Mouse (Mus musculus) embryonic facial prominence, embryonic 11.5 days (tissue): Measurements from ENCODE around the gene Slc30a10. TPM values are rescaled to one million over a fixed set of nuclear protein-coding genes. Genes with fewer than 3 reads are reported as not detected.

Experiments used
- ATAC-seq: fragments of 200-750 bp; cut with Nextera tagmentation; replicated peaks from 2 replicates; pipeline ENCODE4 v1.8.0; 2017; ENCODE audit warnings: low read depth; ENCODE audit not compliant: insufficient number of reproducible peaks, low FRiP score, low TSS enrichment
- DNase-seq: peaks from one replicate; pipeline ENCODE4 v3.0.0-alpha.2; 2015; ENCODE audit warnings: low spot score
- H3K27ac ChIP-seq: fragments of 300-500 bp; sonication (generic); replicated peaks from 2 replicates; pipeline ENCODE4 v1.5.1; 2014; ENCODE audit warnings: mild to moderate bottlenecking, low read depth, low read length, control low read depth
- H3K27me3 ChIP-seq: fragments of 300-500 bp; sonication (generic); 2 replicates; pipeline ENCODE4 v1.6.1; 2014; ENCODE audit warnings: mild to moderate bottlenecking, low read length, moderate library complexity, mixed read lengths; ENCODE audit not compliant: control insufficient read depth, insufficient read depth
- H3K36me3 ChIP-seq: fragments of 300-500 bp; sonication (generic); replicated peaks from 2 replicates; pipeline ENCODE4 v1.6.1; 2014; ENCODE audit warnings: low read depth, mild to moderate bottlenecking, low read length, moderate library complexity, mixed read lengths; ENCODE audit not compliant: control insufficient read depth, insufficient read depth
- H3K4me1 ChIP-seq: fragments of 300-500 bp; sonication (generic); 2 replicates; pipeline ENCODE4 v1.6.1; 2014; ENCODE audit warnings: low read length, mixed read lengths; ENCODE audit not compliant: control insufficient read depth, insufficient read depth
- H3K4me2 ChIP-seq: fragments of 300-500 bp; sonication (generic); 2 replicates; pipeline ENCODE4 v1.6.1; 2014; ENCODE audit warnings: low read depth, mild to moderate bottlenecking, control low read depth, low read length, moderate library complexity
- H3K4me3 ChIP-seq: fragments of 300-500 bp; sonication (generic); 2 replicates; pipeline ENCODE4 v1.5.1; 2014; ENCODE audit warnings: low read depth, low read length, control low read depth
- H3K9ac ChIP-seq: fragments of 300-500 bp; sonication (generic); replicated peaks from 2 replicates; pipeline ENCODE4 v1.6.1; 2014; ENCODE audit warnings: mild to moderate bottlenecking, control low read depth, low read length
- H3K9me3 ChIP-seq: fragments of 300-500 bp; sonication (generic); replicated peaks from 2 replicates; pipeline ENCODE4 v1.6.1; 2016; ENCODE audit warnings: mild to moderate bottlenecking, low read length, inconsistent platforms, mixed read lengths; ENCODE audit not compliant: control insufficient read depth
- WGBS: fragments of 180-500 bp; shearing (Covaris S2); extraction: QIAGEN DNeasy Blood & Tissue Kit; methylation state at CpG from one replicate; pipeline ENCODE4 v1.1.7; 2014; 5-methylcytosine and 5-hydroxymethylcytosine counted together
- polyA plus RNA-seq: library from polyadenylated mRNA; unstranded; fragments of >200 nt; fragmentation: Nextera tagmentation; extraction: Ambion mirVana; gene quantifications from 2 replicates; pipeline ENCODE4 v1.2.1, GENCODE M21; 2014

Gene Slc30a10
- polyA plus RNA-seq, 1 experiment from 2014 or later: 0.95 TPM

DNA sequence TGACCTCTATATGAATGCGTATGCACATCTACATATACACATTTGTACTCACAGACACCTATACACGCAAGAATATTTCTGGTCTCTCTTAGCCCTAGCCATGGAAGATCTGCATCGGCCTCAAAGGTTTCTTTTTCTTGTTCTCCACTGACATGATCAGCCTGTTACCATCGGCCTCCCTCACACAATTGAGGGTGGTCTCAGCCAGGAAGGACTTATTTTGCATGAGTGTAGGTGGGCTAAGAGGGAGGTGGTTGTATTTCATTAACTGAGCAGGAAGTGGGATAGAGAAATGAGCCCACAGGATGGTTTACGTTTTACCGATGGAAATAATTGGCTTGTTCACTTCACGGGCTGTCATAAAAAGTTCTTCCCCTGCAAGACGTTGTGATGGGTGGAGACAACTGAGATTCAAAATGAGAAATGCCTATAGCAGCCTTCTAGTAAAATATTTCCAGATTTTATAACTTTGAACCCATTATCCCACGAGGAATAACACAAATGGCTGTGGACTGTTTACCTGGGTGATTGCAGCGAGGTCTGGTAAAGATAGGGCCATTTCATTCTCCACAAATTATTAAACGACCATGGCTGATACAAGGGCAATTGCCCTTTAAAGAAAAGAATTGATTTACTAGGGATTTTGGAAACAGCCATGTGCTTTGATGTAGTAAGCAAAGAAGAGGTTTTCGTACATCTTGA is 28.9 kb downstream of the Slc30a10 start:
- H3K4me2 ChIP-seq: no peak overlapping the region
- H3K27ac ChIP-seq: no peak overlapping the region
- no peak for ATAC-seq
- H3K4me1 ChIP-seq: no peaks in the 10 kb centered on the region
- no peaks in the 10 kb centered on the region for H3K27me3 ChIP-seq
- no peak for DNase-seq
- WGBS: 71% methylated on average over 12 of the region's 12 CpGs
- H3K9me3 ChIP-seq: no peaks in the 10 kb centered on the region
- H3K9ac ChIP-seq: no peak overlapping the region
- no peak overlapping the region for H3K4me3 ChIP-seq
- no peaks in the 10 kb centered on the region for H3K36me3 ChIP-seq

DNA sequence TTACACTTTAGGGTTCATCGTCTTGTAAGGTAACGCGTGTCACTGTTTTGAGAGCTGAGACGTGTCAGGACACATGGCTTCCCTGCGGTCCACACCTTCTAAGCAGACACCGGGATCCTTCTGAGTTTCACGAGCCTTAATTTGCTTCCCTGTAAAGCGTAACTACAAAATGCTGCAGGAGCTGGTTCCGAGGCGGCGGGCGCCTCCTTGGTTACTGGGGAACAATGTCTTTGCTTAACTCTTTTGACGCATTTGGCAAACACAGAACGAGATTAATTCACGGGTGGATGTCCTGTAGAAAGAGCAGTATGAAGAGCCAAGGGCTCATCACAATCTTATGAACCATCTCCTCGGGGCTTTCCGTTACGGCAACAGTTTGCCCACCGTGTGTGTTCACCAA is 29.6 kb downstream of the Slc30a10 start:
- 73% methylated on average over 19 of the region's 19 CpGs for WGBS
- H3K4me3 ChIP-seq: no peak overlapping the region

DNA sequence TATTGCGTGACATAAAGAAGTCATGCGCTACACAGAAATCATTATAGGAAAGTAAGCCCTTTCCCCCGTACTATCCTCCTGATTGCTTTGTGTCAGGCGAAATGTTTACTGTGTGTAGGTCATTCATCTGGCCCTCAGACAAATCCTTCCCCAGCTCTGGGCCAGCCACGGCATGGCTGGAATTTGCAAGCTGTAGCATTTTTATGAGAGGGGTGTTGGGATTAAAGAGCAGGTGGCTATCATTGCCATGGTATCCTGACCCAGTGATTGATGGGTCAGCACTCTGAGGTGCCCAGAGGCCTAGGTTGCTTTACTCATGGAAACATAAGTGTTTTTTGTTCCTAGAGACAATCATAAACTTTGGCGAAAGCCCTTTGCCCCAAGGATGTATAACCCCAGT is 35.2 kb downstream of the Slc30a10 start:
- no peak for DNase-seq
- Histone ChIP-seq H3K27me3 (no peaks in the 10 kb centered on the region), H3K9me3 (no peaks in the 10 kb centered on the region), H3K4me1 (no peaks in the 10 kb centered on the region), H3K9ac (no peak overlapping the region), H3K4me3 (no peak overlapping the region), H3K4me2 (no peak overlapping the region), H3K36me3 (no peaks in the 10 kb centered on the region), H3K27ac (no peak overlapping the region)
- WGBS: 73% methylated on average over 6 of the region's 6 CpGs
- no peak for ATAC-seq

More for the DNA sequence above, 29.6 kb downstream of the Slc30a10 start:
- H3K27ac ChIP-seq: no peak overlapping the region
- H3K4me1 ChIP-seq: no peaks in the 10 kb centered on the region
- no peak overlapping the region for H3K9ac ChIP-seq
- DNase-seq (no peak), ATAC-seq (no peak)
- no peak overlapping the region for H3K4me2 ChIP-seq
- H3K36me3 ChIP-seq: no peaks in the 10 kb centered on the region
- H3K27me3 ChIP-seq: no peaks in the 10 kb centered on the region
- H3K9me3 ChIP-seq: no peaks in the 10 kb centered on the region

DNA sequence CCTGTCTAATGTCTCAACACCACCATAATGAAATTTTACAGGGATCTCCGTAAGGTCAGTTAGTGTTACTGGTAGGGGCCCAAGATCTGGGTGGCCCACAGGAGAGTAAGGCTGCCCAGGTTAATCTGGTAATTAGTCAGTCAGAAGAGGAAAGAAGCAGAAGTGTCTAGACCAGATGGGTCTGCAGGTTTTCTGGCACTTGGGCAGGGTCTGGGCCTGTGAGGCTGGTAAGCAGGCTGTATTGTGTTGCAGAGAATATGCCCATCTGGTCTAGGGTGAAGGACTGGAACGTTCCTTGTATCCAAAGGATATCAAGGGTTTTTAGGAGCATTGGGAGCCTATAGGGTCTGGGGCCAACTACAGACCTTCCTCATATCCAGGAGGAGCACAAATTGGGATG is 36.0 kb downstream of the Slc30a10 start:
- Histone ChIP-seq H3K4me3 (no peak overlapping the region), H3K4me2 (no peak overlapping the region), H3K9ac (no peak overlapping the region), H3K9me3 (no peaks in the 10 kb centered on the region), H3K4me1 (no peaks in the 10 kb centered on the region), H3K27me3 (no peaks in the 10 kb centered on the region), H3K36me3 (no peaks in the 10 kb centered on the region), H3K27ac (no peak overlapping the region)
- ATAC-seq (no peak), DNase-seq (no peak)
- 88% methylated on average over 2 of the region's 2 CpGs for WGBS

DNA sequence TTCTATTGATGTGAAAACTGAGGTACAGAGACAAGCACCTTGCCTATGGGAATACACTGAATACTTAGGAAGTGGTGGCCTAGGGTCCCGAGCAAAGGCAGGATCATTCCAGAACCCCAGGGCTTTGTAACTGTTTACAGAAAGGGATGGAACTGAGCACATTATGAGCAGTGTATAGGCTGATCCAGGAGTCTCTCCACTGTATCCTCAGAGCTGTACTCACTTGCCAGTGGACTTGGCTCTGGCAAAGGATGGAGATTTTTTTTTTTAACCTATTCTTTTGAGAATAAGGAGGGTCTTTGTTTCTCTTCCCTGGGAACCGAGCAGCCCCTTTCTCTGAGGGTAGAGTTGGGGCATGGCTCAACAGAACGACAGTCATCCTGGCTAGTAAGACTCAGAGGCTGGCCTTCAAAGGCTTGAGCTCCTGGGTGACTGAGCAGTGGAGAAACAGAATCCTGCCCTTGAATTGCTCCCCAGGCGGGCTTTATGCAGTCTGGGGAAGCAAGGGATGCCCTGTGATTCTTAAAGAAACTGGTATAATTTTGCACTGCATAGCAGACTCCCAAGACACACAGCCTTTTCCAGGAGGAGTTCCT is 38.9 kb downstream of the Slc30a10 start:
- H3K9me3 ChIP-seq: no peaks in the 10 kb centered on the region
- H3K9ac ChIP-seq: no peak overlapping the region
- no peaks in the 10 kb centered on the region for H3K27me3 ChIP-seq
- H3K36me3 ChIP-seq: no peaks in the 10 kb centered on the region
- no peaks in the 10 kb centered on the region for H3K4me1 ChIP-seq
- WGBS: 31% methylated on average over 4 of the region's 4 CpGs
- ATAC-seq (no peak), DNase-seq (no peak)
- no peak overlapping the region for H3K4me3 ChIP-seq
- no peak overlapping the region for H3K27ac ChIP-seq
- H3K4me2 ChIP-seq: no peak overlapping the region

DNA sequence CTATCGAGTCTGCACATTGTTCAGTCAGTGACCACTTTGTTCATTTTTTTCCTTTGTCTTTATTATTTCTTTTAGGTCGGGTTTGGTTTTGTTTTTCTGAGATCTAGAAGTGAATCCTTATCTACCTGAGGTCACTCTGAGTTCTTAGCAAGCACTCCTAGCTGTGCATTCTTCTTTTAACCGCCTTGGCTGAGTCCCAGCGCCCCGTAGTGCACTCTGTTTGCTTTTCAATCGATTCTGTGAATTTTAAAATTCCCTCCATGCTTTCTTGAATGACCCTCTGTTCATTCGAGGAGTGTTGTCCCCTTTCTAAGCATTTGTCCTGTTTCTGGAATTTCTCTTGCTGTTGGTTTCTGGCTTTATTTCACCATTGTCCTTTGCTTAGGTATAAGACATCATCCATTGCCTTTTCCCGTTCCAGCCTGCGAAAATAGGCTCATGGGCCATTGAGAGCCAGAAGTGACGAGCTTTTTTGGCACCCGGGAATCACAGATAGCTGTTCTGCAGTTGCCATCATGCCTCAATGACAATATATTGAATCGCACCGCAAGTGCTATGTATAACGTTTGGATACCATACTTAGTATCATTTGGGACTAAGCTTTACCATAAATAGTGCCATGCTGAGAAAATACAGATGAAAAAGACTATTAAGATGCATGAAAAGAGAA is 42.3 kb downstream of the Slc30a10 start:
- Histone ChIP-seq H3K27me3 (no peaks in the 10 kb centered on the region), H3K4me2 (no peak overlapping the region), H3K27ac (no peak overlapping the region), H3K9me3 (no peaks in the 10 kb centered on the region), H3K4me1 (no peaks in the 10 kb centered on the region), H3K4me3 (no peak overlapping the region), H3K9ac (no peak overlapping the region), H3K36me3 (no peaks in the 10 kb centered on the region)
- ATAC-seq (no peak), DNase-seq (no peak)
- WGBS: 76% methylated on average over 14 of the region's 14 CpGs

DNA sequence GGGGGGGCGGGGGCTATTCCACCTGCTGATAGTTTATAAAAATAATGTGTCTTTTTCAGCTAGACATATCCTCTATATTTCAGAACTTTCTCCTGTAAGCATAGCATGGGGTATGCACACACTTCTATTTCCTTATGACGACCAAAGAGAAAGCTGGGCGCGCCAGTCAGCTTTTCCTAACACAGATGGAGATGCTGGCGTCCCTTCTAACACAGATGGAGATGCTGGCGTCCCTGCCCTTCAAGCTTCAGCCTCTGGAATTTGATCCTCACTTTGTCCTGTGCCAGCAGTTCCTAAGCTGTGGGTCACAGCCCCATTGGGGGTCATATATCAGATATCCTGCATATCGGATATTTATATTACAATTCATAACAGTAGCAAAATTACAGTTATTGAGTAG is 46.0 kb downstream of the Slc30a10 start:
- DNase-seq (no peak), ATAC-seq (no peak)
- H3K9me3 ChIP-seq: no peaks in the 10 kb centered on the region
- no peaks in the 10 kb centered on the region for H3K27me3 ChIP-seq
- H3K4me2 ChIP-seq: no peak overlapping the region
- 73% methylated on average over 7 of the region's 7 CpGs for WGBS
- H3K4me3 ChIP-seq: no peak overlapping the region
- no peaks in the 10 kb centered on the region for H3K36me3 ChIP-seq
- H3K4me1 ChIP-seq: no peaks in the 10 kb centered on the region
- no peak overlapping the region for H3K27ac ChIP-seq
- no peak overlapping the region for H3K9ac ChIP-seq

DNA sequence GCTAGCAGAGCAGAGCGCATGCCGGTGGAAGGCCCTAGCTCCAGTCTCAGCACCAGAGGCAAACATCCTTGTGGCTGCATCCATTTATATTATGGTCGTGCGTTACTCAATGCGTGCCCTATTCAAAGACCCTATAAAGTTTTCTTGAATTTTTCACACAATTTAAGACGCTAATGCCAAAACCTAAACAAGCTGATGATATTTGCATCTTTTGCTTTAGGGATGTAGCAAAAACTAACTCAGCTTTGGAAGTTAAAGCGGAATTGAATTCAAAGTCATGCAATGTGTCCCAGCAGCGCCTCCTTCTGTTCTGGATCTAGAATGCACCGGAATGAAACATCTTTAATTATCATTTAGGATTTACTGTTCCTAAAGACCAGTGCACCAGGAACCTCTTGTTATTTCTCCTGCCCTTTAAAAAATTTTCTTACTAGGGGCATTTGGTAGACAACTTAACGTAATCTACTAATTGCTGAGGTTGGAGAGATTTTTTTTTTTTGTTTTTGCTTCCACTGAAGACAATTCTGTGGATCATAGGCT is 47.2 kb downstream of the Slc30a10 start:
- H3K4me2 ChIP-seq: no peak overlapping the region
- no peaks in the 10 kb centered on the region for H3K9me3 ChIP-seq
- 30% methylated on average over 10 of the region's 10 CpGs for WGBS
- H3K4me1 ChIP-seq: no peaks in the 10 kb centered on the region
- H3K4me3 ChIP-seq: no peak overlapping the region
- no peak overlapping the region for H3K27ac ChIP-seq
- DNase-seq (peak; percentile 81), ATAC-seq (no peak)
- no peaks in the 10 kb centered on the region for H3K36me3 ChIP-seq
- H3K9ac ChIP-seq: no peak overlapping the region
- H3K27me3 ChIP-seq: no peaks in the 10 kb centered on the region
